Mouse (Mus musculus) heart, adult 2 months (tissue): ENCODE measurements around the gene Soga3.

Experiments used
- CTCF ChIP-seq: fragments of 200-600 bp; IDR thresholded peaks from 2 replicates; pipeline ENCODE4 v1.8.1; 2022; ENCODE audit warnings: antibody characterized with exemption, mild to moderate bottlenecking, moderate library complexity
- POLR2A ChIP-seq: fragments of 200-500 bp; IDR thresholded peaks from 2 replicates; pipeline ENCODE4 v1.6.1; 2011; ENCODE audit warnings: mild to moderate bottlenecking, low read depth, low read length, control low read depth; ENCODE audit not compliant: insufficient read depth

GRCm38 (mm10) chr10:29199835-29200234 is 56.2 kb downstream of the Soga3 start:
- TF ChIP-seq POLR2A (no peak), CTCF (no peak)
